Mouse (Mus musculus) heart, embryonic 14.5 days (tissue): ENCODE data around the gene Siglec1. TPM values are rescaled to one million over a fixed set of nuclear protein-coding genes. Genes with fewer than 3 reads are reported as not detected.

Experiments
- ATAC-seq: fragments of 200-750 bp; cut with Nextera tagmentation; 2 replicates; pipeline ENCODE4 v1.8.0; 2017; ENCODE audit warnings: low read depth, moderate TSS enrichment; ENCODE audit not compliant: insufficient number of reproducible peaks, insufficient read depth, low FRiP score
- H3K27ac ChIP-seq, 2 experiments: fragments of 200-500 bp in 1 of 2; fragments of 300-500 bp in 1 of 2; sonication (generic) in 1 of 2; replicated peaks in 1 of 2; 2 replicates each; pipeline ENCODE4 v1.5.1; 2012 to 2014; ENCODE audit warnings: low read depth in 2 of 2, low read length in 2 of 2, control low read depth in 1 of 2, mild to moderate bottlenecking in 1 of 2, mixed read lengths in 1 of 2; ENCODE audit not compliant: control insufficient read depth in 1 of 2, insufficient read depth in 1 of 2
- H3K27me3 ChIP-seq: fragments of 300-500 bp; sonication (generic); 2 replicates; pipeline ENCODE4 v1.6.1; 2014; ENCODE audit warnings: mild to moderate bottlenecking, low read length, control low read depth; ENCODE audit not compliant: control insufficient read depth, insufficient read depth
- H3K36me3 ChIP-seq: fragments of 300-500 bp; sonication (generic); 2 replicates; pipeline ENCODE4 v1.6.1; 2014; ENCODE audit warnings: mild to moderate bottlenecking, control low read depth, low read length, mixed read lengths; ENCODE audit not compliant: control insufficient read depth, insufficient read depth
- H3K4me1 ChIP-seq, 2 experiments: fragments of 200-500 bp in 1 of 2; fragments of 300-500 bp in 1 of 2; sonication (generic) in 1 of 2; 2 replicates each; pipeline ENCODE4 v1.6.1; 2012 to 2014; ENCODE audit warnings: low read length in 2 of 2, control low read depth in 1 of 2, mixed read lengths in 1 of 2; ENCODE audit not compliant: control insufficient read depth in 2 of 2, insufficient read depth in 2 of 2
- H3K4me2 ChIP-seq: fragments of 300-500 bp; sonication (generic); 2 replicates; pipeline ENCODE4 v1.6.1; 2014; ENCODE audit warnings: mild to moderate bottlenecking, low read length
- H3K4me3 ChIP-seq, 2 experiments: fragments of 200-500 bp in 1 of 2; fragments of 300-500 bp in 1 of 2; sonication (generic) in 1 of 2; 2 replicates each; pipeline ENCODE4 v1.5.1; 2012 to 2014; ENCODE audit warnings: low read length in 2 of 2, mild to moderate bottlenecking in 2 of 2, control low read depth in 1 of 2, low read depth in 1 of 2, moderate library complexity in 1 of 2; ENCODE audit not compliant: control insufficient read depth in 1 of 2, insufficient read depth in 1 of 2
- H3K9ac ChIP-seq: fragments of 300-500 bp; sonication (generic); 2 replicates; pipeline ENCODE4 v1.6.1; 2014; ENCODE audit warnings: mild to moderate bottlenecking, low read length
- H3K9me3 ChIP-seq: fragments of 300-500 bp; sonication (generic); 2 replicates; pipeline ENCODE4 v1.6.1; 2016; ENCODE audit warnings: low read length, control low read depth; ENCODE audit not compliant: control insufficient read depth
- WGBS: fragments of 180-500 bp; shearing (Covaris S2); extraction: QIAGEN DNeasy Blood & Tissue Kit; methylation state at CpG from one replicate; pipeline ENCODE4 v1.1.7; 2014; 5-methylcytosine and 5-hydroxymethylcytosine counted together
- polyA plus RNA-seq: library from polyadenylated mRNA; unstranded; fragments of >200 nt; fragmentation: Nextera tagmentation; extraction: Ambion mirVana; gene quantifications from 2 replicates; pipeline ENCODE4 v1.2.1, GENCODE M21; 2014

Gene Siglec1
- polyA plus RNA-seq, 1 experiment from 2014 or later, result 0.54 TPM

GRCm38 (mm10) chr2:131094823-131095222 lies 8.3 kb upstream of the Siglec1 start:
- ATAC-seq, result no peak
- Histone ChIP-seq H3K27ac (no peak overlapping the region), H3K27me3 (no peaks in the 10 kb centered on the region), H3K4me1 (peaks cover 3 to 5% of the 10 kb centered on the region in 2 experiments; a peak in 1 of 4 replicates), H3K9me3 (no peaks in the 10 kb centered on the region), H3K4me2 (no peak overlapping the region), H3K36me3 (no peaks in the 10 kb centered on the region), H3K9ac (no peak overlapping the region), H3K4me3 (no peak overlapping the region)
- 0% methylated on average over 1 of the region's 1 CpGs for WGBS

GRCm38 (mm10) chr2:131093577-131093976 lies 7.0 kb upstream of the Siglec1 start:
- Histone ChIP-seq H3K4me2 (no peak overlapping the region), H3K27ac (no peak overlapping the region), H3K27me3 (no peaks in the 10 kb centered on the region), H3K36me3 (no peaks in the 10 kb centered on the region), H3K9ac (no peak overlapping the region), H3K4me1 (peaks cover 3 to 5% of the 10 kb centered on the region in 2 experiments; a peak in 1 of 4 replicates), H3K9me3 (no peaks in the 10 kb centered on the region), H3K4me3 (no peak overlapping the region)
- WGBS, result 75% methylated on average over 5 of the region's 5 CpGs
- no peak for ATAC-seq

- Histone ChIP-seq H3K9me3 (no peaks in the 10 kb centered on the region), H3K27me3 (no peaks in the 10 kb centered on the region), H3K4me3 (no peak overlapping the region), H3K27ac (no peak overlapping the region), H3K4me1 (peaks cover 0 to 2% of the 10 kb centered on the region in 2 experiments; a peak in 1 of 4 replicates), H3K9ac (no peak overlapping the region), H3K36me3 (no peaks in the 10 kb centered on the region), H3K4me2 (no peak overlapping the region)
- 55% methylated on average over 3 of the region's 3 CpGs for WGBS
- no peak for ATAC-seq
Measured at GRCm38 (mm10) chr2:131090852-131091251, 4.3 kb upstream of the Siglec1 start.

- 81% methylated on average over 1 of the region's 1 CpGs for WGBS
- no peaks in the 10 kb centered on the region for H3K36me3 ChIP-seq
- H3K27ac ChIP-seq, result no peak overlapping the region
- H3K4me1 ChIP-seq, result peaks cover 0 to 2% of the 10 kb centered on the region in 2 experiments; a peak in 1 of 4 replicates
- H3K27me3 ChIP-seq, result no peaks in the 10 kb centered on the region
- ATAC-seq, result no peak
- H3K9ac ChIP-seq, result no peak overlapping the region
- H3K4me3 ChIP-seq, result no peak overlapping the region
- no peaks in the 10 kb centered on the region for H3K9me3 ChIP-seq
- no peak overlapping the region for H3K4me2 ChIP-seq
Measured at GRCm38 (mm10) chr2:131089634-131090033, 3.1 kb upstream of the Siglec1 start.

GRCm38 (mm10) chr2:131088581-131088980 lies 2.0 kb upstream of the Siglec1 start:
- no peaks in the 10 kb centered on the region for H3K36me3 ChIP-seq
- H3K9me3 ChIP-seq, result no peaks in the 10 kb centered on the region
- no peak overlapping the region for H3K9ac ChIP-seq
- H3K27ac ChIP-seq, result no peak overlapping the region
- no peak overlapping the region for H3K4me2 ChIP-seq
- no peaks in the 10 kb centered on the region for H3K27me3 ChIP-seq
- H3K4me1 ChIP-seq, result peaks cover 0 to 2% of the 10 kb centered on the region in 2 experiments; a peak in 1 of 4 replicates
- no peak overlapping the region for H3K4me3 ChIP-seq
- 71% methylated on average over 4 of the region's 4 CpGs for WGBS
- ATAC-seq, result no peak

GRCm38 (mm10) chr2:131084206-131084605 lies 2.4 kb downstream of the Siglec1 start:
- Histone ChIP-seq H3K4me1 (no peaks in the 10 kb centered on the region; a peak in 1 of 4 replicates), H3K27ac (no peak overlapping the region), H3K27me3 (no peaks in the 10 kb centered on the region), H3K9ac (no peak overlapping the region), H3K4me3 (no peak overlapping the region), H3K36me3 (no peaks in the 10 kb centered on the region), H3K4me2 (no peak overlapping the region), H3K9me3 (no peaks in the 10 kb centered on the region)
- 76% methylated on average over 4 of the region's 4 CpGs for WGBS
- ATAC-seq, result no peak

- Histone ChIP-seq H3K9me3 (no peaks in the 10 kb centered on the region), H3K9ac (no peak overlapping the region), H3K27me3 (no peaks in the 10 kb centered on the region), H3K4me3 (no peak overlapping the region), H3K4me2 (no peak overlapping the region), H3K27ac (no peak overlapping the region), H3K4me1 (no peaks in the 10 kb centered on the region), H3K36me3 (no peaks in the 10 kb centered on the region)
- ATAC-seq, result no peak
- 50% methylated on average over 5 of the region's 5 CpGs for WGBS
Measured at GRCm38 (mm10) chr2:131080507-131080906, 6.1 kb downstream of the Siglec1 start.

- Histone ChIP-seq H3K9ac (no peak overlapping the region), H3K4me3 (no peak overlapping the region), H3K27ac (no peak overlapping the region), H3K4me1 (no peaks in the 10 kb centered on the region), H3K9me3 (no peaks in the 10 kb centered on the region), H3K27me3 (no peaks in the 10 kb centered on the region), H3K4me2 (no peak overlapping the region), H3K36me3 (no peaks in the 10 kb centered on the region)
- WGBS, result 82% methylated on average over 10 of the region's 10 CpGs
- no peak for ATAC-seq
Measured at GRCm38 (mm10) chr2:131072536-131072935, 14.0 kb downstream of the Siglec1 start.
